Mouse (Mus musculus): ENCODE data around the gene Adgrb3. TPM values are rescaled to one million over a fixed set of nuclear protein-coding genes. Genes with fewer than 3 reads are reported as not detected.
"Not testable (repeated sequence)": the region's sequence is repeated elsewhere in the genome, so short reads cannot be mapped to it uniquely, and the experiment has no call there.

Gene Adgrb3
- total and polyA plus RNA-seq, 2 experiments: not detected

- H3K79me2 ChIP-seq (ENCODE audit: control insufficient read depth, insufficient read depth, low read length): no peaks in the 10 kb centered on the region
- H3K36me3 ChIP-seq (ENCODE audit: control insufficient read depth, insufficient read depth, low read length): no peaks in the 10 kb centered on the region
- no peak overlapping the region for H3K4me3 ChIP-seq (ENCODE audit: insufficient read depth, low read depth, low read length)
- TF ChIP-seq CTCF (IDR thresholded peaks at IDR 0.05; ENCODE audit: low read depth, low read length): no peak
- DNase-seq (ENCODE audit: extremely low read depth, low read depth, low spot score): no peak
- H3K27ac ChIP-seq (replicated peaks; ENCODE audit: insufficient read depth, low read depth, low read length): no peak overlapping the region
- WGBS: 56% methylated on average over 3 of the region's 3 CpGs
- H3K9ac ChIP-seq (ENCODE audit: low read depth, low read length): no peak overlapping the region
- no peaks in the 10 kb centered on the region for H3K27me3 ChIP-seq (ENCODE audit: control insufficient read depth, insufficient read depth, low read length)
- H3K4me1 ChIP-seq (ENCODE audit: control insufficient read depth, insufficient read depth, low read length): no peaks in the 10 kb centered on the region
These were observed 806.4 kb downstream of the Adgrb3 start for GRCm38 (mm10) chr1:25023156-25023555.

GRCm38 (mm10) chr1:25017851-25018250 is 811.7 kb downstream of the Adgrb3 start:
- H3K4me3 ChIP-seq (ENCODE audit: insufficient read depth, low read depth, low read length); H3K27me3 ChIP-seq (ENCODE audit: control insufficient read depth, insufficient read depth, low read length); H3K27ac ChIP-seq (replicated peaks; ENCODE audit: insufficient read depth, low read depth, low read length); H3K9ac ChIP-seq (ENCODE audit: low read depth, low read length); H3K36me3 ChIP-seq (ENCODE audit: control insufficient read depth, insufficient read depth, low read length); H3K4me1 ChIP-seq (ENCODE audit: control insufficient read depth, insufficient read depth, low read length); H3K79me2 ChIP-seq (ENCODE audit: control insufficient read depth, insufficient read depth, low read length): not testable (repeated sequence)
- WGBS: 81% methylated on average over 8 of the region's 8 CpGs
- peak; percentile 14 for DNase-seq (ENCODE audit: extremely low read depth, low read depth, low spot score)
